Mouse (Mus musculus): ENCODE results near the gene Plxna1. TPM values are rescaled to one million over a fixed set of nuclear protein-coding genes. Genes with fewer than 3 reads are reported as not detected.

The Plxna1 gene
- total and polyA plus RNA-seq, 3 experiments = 7.2 to 25.8 TPM; not detected in 1

- Histone ChIP-seq H3K9ac (ENCODE audit: control insufficient read depth, low read depth, low read length, poor library complexity, severe bottlenecking) (no peak overlapping the region), H3K27me3 (ENCODE audit: control insufficient read depth in 1 of 2, insufficient read depth in 2 of 2, low read length in 2 of 2) (no peaks in the 10 kb centered on the region), H3K4me1 (ENCODE audit: control insufficient read depth in 1 of 2, insufficient read depth in 2 of 2, low read length in 2 of 2) (no peaks in the 10 kb centered on the region), H3K27ac (ENCODE audit: control insufficient read depth, low read depth, low read length) (no peak overlapping the region), H3K79me2 (ENCODE audit: control insufficient read depth, insufficient read depth, low read length, poor library complexity) (no peaks in the 10 kb centered on the region), H3K36me3 (ENCODE audit: control insufficient read depth in 1 of 2, insufficient read depth in 2 of 2, low read length in 2 of 2) (no peaks in the 10 kb centered on the region; a peak in 1 of 4 replicates), H3K9me3 (replicated peaks; ENCODE audit: insufficient read depth, low read length) (no peaks in the 10 kb centered on the region), H3K4me3 (ENCODE audit: control insufficient read depth in 1 of 2, insufficient read depth in 1 of 2, low read depth in 2 of 2, low read length in 2 of 2) (no peak overlapping the region)
- TF ChIP-seq NRF1 (IDR thresholded peaks at IDR 0.05; ENCODE audit: insufficient read depth, low read depth, low read length, poor library complexity, severe bottlenecking) (no peak), ZC3H11A (IDR thresholded peaks at IDR 0.05; ENCODE audit: low read depth, low read length) (no peak), MEF2A (IDR thresholded peaks at IDR 0.05; ENCODE audit: extremely low read depth, insufficient replicate concordance, low read depth, low read length, poor library complexity, severe bottlenecking) (no peak), MAX (IDR thresholded peaks at IDR 0.05; ENCODE audit: low read length) (no peak), SMC3 (IDR thresholded peaks at IDR 0.05; ENCODE audit: low read depth, low read length) (peak; percentile 24; the same call in 1 of the 2 replicates), USF2 (IDR thresholded peaks at IDR 0.05; ENCODE audit: borderline replicate concordance in 1 of 2, insufficient read depth in 1 of 2, low read depth in 1 of 2, low read length in 2 of 2) (no peak), POLR2AphosphoS5 (IDR thresholded peaks at IDR 0.05; ENCODE audit: borderline replicate concordance, low read depth, low read length) (no peak), CTCF (IDR thresholded peaks at IDR 0.05 in 2 of 3, conservative IDR thresholded peaks at IDR 0.05 in 1 of 3; ENCODE audit: control insufficient read depth in 1 of 3, insufficient read depth in 1 of 3, low read depth in 2 of 3, low read length in 3 of 3, poor library complexity in 1 of 3, severe bottlenecking in 1 of 3) (peak in 2 of 3 experiments; percentile 23 to 33; a peak in 2 of 6 replicates), CHD2 (IDR thresholded peaks at IDR 0.05; ENCODE audit: low read length) (no peak), CHD1 (IDR thresholded peaks at IDR 0.05; ENCODE audit: low read depth, low read length) (no peak), POLR2AphosphoS2 (IDR thresholded peaks at IDR 0.05; ENCODE audit: low read length) (no peak), BHLHE40 (IDR thresholded peaks at IDR 0.05; ENCODE audit: borderline replicate concordance, low read depth, low read length) (no peak)
- peak; percentile 17 for DNase-seq (ENCODE audit: low read depth, low spot score)
Observed at GRCm38 (mm10) chr6:89351441-89352137, 10.8 kb downstream of the Plxna1 start.

- Histone ChIP-seq H3K27ac (ENCODE audit: control insufficient read depth, low read depth, low read length) (no peak overlapping the region), H3K36me3 (ENCODE audit: control insufficient read depth in 1 of 2, insufficient read depth in 2 of 2, low read length in 2 of 2) (no peaks in the 10 kb centered on the region; a peak in 1 of 4 replicates)
Observed at GRCm38 (mm10) chr6:89350520-89350919, 11.9 kb downstream of the Plxna1 start.

More at GRCm38 (mm10) chr6:89350520-89350919, 11.9 kb downstream of the Plxna1 start:
- Histone ChIP-seq H3K9me3 (replicated peaks; ENCODE audit: insufficient read depth, low read length) (no peaks in the 10 kb centered on the region), H3K79me2 (ENCODE audit: control insufficient read depth, insufficient read depth, low read length, poor library complexity) (no peaks in the 10 kb centered on the region), H3K27me3 (ENCODE audit: control insufficient read depth in 1 of 2, insufficient read depth in 2 of 2, low read length in 2 of 2) (no peaks in the 10 kb centered on the region), H3K4me1 (ENCODE audit: control insufficient read depth in 1 of 2, insufficient read depth in 2 of 2, low read length in 2 of 2) (no peaks in the 10 kb centered on the region), H3K4me3 (ENCODE audit: control insufficient read depth in 1 of 2, insufficient read depth in 1 of 2, low read depth in 2 of 2, low read length in 2 of 2) (no peak overlapping the region), H3K9ac (ENCODE audit: control insufficient read depth, low read depth, low read length, poor library complexity, severe bottlenecking) (no peak overlapping the region)
- no peak for TF ChIP-seq ZKSCAN1 (IDR thresholded peaks at IDR 0.05; ENCODE audit: low read depth, low read length)
- no peak for DNase-seq (ENCODE audit: low read depth, low spot score)

Data from MEL (cell line).